Mouse (Mus musculus): ENCODE results near the gene Ddrgk1. TPM values are rescaled to one million over a fixed set of nuclear protein-coding genes. Genes with fewer than 3 reads are reported as not detected.

Gene Ddrgk1
- polyA plus RNA-seq, 3 experiments from 2014 or later, result 95.3 to 135 (median 134) TPM

Other genes with a start within 250 kb of the Ddrgk1 start
- gene Vps16, start 240.3 kb downstream of the Ddrgk1 start, polyA plus RNA-seq (2017; shearing (Covaris generic)), result 100 to 1,000 TPM; 165 to 250 (median 199) TPM
- gene Pced1a, start 240.0 kb downstream of the Ddrgk1 start, polyA plus RNA-seq (2017; shearing (Covaris generic)), result 10 to 100 TPM; 11.9 to 14.9 (median 12.0) TPM
- 10 to 100 TPM; 66.1 to 70.0 (median 69.6) TPM for gene Ptpra, start 214.4 kb downstream of the Ddrgk1 start, polyA plus RNA-seq (2017; shearing (Covaris generic))
- gene Mrps26, start 100.9 kb downstream of the Ddrgk1 start, polyA plus RNA-seq (2017; shearing (Covaris generic)), result 10 to 100 TPM; 20.8 to 29.7 (median 27.1) TPM
- gene Oxt, start 88.5 kb downstream of the Ddrgk1 start, polyA plus RNA-seq (2017; shearing (Covaris generic)), result not detected
- not detected for gene Avp, start 82.1 kb downstream of the Ddrgk1 start, polyA plus RNA-seq (2017; shearing (Covaris generic))
- gene Fastkd5, start 34.6 kb downstream of the Ddrgk1 start, polyA plus RNA-seq (2017; shearing (Covaris generic)), result 10 to 100 TPM in 2 of 3 experiments, 1 to 10 TPM in 1; 8.5 to 11.7 (median 10.3) TPM
- gene Ubox5, start 34.6 kb downstream of the Ddrgk1 start, polyA plus RNA-seq (2017; shearing (Covaris generic)), result 10 to 100 TPM in 2 of 3 experiments, 1 to 10 TPM in 1; 8.0 to 11.1 (median 10.6) TPM
- gene Lzts3, start 21.9 kb downstream of the Ddrgk1 start, polyA plus RNA-seq (2017; shearing (Covaris generic)), result under 1 TPM in 2 of 3 experiments, not detected in 1; 0.09 to 0.21 TPM
- gene Itpa, start 3.0 kb upstream of the Ddrgk1 start, polyA plus RNA-seq (2017; shearing (Covaris generic)), result 10 to 100 TPM; 37.0 to 51.3 (median 51.2) TPM
- gene Slc4a11, start 32.9 kb upstream of the Ddrgk1 start, polyA plus RNA-seq (2017; shearing (Covaris generic)), result under 1 TPM in 1 of 3 experiments, not detected in 2; 0.29 TPM
- gene 4930402H24Rik, start 241.7 kb upstream of the Ddrgk1 start, polyA plus RNA-seq (2017; shearing (Covaris generic)), result 10 to 100 TPM; 10.6 to 21.0 (median 15.2) TPM
- 1 to 10 TPM; 5.1 to 7.9 (median 7.2) TPM for gene Atrn, start 241.8 kb upstream of the Ddrgk1 start, polyA plus RNA-seq (2017; shearing (Covaris generic))

All from inflammation-experienced regulatory T-cells, adult 6 months (primary cell).